Mouse (Mus musculus): ENCODE measurements around the gene Glrb.

- no peak for TF ChIP-seq RAD21 (IDR thresholded peaks at IDR 0.05; ENCODE audit: low read depth, low read length)
- no peak for TF ChIP-seq CHD2 (IDR thresholded peaks at IDR 0.05; ENCODE audit: low read length)
- TF ChIP-seq GABPA (IDR thresholded peaks at IDR 0.05; ENCODE audit: low read depth, low read length), result no peak
- TF ChIP-seq MAFK (IDR thresholded peaks at IDR 0.05; ENCODE audit: borderline replicate concordance, low read depth, low read length), result no peak
- TF ChIP-seq MXI1 (IDR thresholded peaks at IDR 0.05; ENCODE audit: low read depth, low read length), result no peak
- TF ChIP-seq POLR2A (IDR thresholded peaks at IDR 0.05; ENCODE audit: control insufficient read depth in 1 of 2, insufficient read depth in 1 of 2, low read depth in 1 of 2, low read length in 2 of 2, poor library complexity in 1 of 2), result no peak
Measured at GRCm38 (mm10) chr3:80874081-80874480, 39.4 kb downstream of the Glrb start.
